Mouse (Mus musculus) adrenal gland, postnatal 36 days (tissue): ENCODE measurements around the gene Cers6. TPM values are rescaled to one million over a fixed set of nuclear protein-coding genes. Genes with fewer than 3 reads are reported as not detected.

ENCODE experiments used
- DNase-seq, 2 experiments: peaks; one replicate each; pipeline ENCODE4 v3.0.0; 2021; ENCODE audit warnings: mixed read lengths in 1 of 2
- total RNA-seq, 2 experiments: library from RNA; stranded (reverse); gene quantifications; 2 replicates each; pipeline ENCODE4 v1.2.3; 2021

The Cers6 gene
- total RNA-seq, 2 experiments from 2014 or later = 4.3 to 8.4 TPM

DNA sequence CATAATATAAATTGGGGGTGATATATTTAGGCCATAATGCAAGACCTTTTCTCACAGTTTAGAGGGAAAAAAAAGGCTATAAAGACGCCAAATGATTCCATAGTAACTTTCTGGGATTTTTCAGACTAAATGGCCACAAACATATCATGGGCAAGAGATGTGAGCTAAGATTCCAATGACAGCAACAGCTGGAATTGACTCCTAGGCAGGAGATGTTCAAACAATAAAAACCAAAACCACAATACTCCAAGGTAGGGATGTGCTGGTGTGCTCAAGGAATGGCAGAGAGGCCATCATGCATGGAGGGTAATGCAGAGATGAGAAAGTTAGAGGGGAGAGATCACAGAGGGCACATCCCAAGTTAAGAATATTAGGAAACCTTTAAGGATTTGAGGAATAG lies 257.8 kb downstream of the Cers6 start:
- DNase-seq = no peak

DNA sequence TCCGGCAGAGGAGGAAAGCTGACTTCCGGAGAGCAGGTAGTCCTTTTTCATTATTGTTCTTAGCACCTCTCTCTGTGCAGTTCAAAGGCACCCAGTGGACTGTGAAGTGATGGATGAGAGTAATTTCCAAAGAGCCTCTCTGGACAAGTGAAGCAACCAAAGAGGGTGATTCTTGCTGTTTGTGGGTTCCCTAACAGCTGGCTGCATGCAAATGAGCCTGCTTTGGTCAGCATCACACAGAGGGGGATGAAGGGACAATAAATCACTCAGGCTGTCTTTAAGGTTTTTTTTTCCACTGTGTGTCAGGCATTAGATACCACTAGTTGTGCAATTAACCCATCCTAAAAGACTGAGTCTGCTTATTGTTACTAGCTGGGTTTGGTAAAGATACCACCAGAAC lies 258.5 kb downstream of the Cers6 start:
- DNase-seq = no peak

DNA sequence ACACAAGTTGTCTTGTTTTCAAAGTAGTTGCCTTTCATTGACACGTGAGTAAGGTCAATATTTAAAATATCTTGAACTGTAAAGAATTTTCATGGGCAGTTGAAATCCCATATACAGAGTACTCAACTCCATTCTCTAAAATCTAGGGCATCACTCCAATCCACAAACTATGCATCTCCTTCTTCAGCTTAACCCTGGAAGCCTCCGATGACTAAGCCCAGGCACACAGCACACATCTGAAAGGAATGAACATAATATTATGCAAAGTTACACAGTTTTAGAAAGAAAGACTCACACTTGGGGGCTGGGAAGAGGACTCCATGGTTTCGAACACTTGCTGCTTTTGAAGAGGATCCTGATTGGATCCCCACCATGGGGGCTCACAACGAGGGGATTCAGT lies 260.4 kb downstream of the Cers6 start:
- no peak for DNase-seq

DNA sequence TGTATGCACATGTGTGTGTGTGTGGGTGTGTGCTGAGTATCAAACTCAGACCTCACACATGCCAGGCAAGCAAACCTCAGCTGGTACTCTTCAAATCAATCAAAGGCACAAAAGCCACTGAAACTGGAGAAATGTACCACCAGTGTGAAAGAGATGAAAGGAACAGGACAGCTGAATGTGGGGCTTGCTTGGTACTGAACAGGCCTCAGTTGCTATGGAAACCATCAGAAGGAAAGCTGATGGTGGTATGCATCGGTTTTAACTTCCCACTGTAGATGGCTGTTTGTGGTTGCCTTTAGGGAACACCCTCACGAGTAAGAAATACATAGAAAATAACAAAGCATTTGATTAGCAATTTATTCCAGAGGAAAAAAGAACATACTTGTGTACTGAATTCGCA lies 264.2 kb downstream of the Cers6 start:
- no peak for DNase-seq

DNA sequence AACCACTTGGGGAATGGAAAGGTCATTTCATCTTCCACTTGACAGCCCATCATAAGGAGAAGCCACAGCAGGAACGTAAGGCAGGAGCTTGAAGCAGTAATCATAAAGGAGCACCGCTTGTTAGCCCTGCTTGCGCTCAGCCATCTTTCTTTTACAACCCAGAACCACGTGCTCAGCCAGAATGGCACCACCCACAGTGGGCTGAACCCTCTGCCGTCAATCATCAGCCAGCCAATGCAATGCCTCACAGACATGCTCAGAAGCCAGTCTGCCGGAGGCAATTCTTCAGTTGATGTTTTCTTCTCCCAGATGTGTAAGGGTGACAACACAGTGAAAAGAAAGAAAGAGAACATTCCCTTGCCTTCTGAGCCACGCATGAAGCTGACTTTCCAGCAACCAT lies 267.1 kb downstream of the Cers6 start:
- no peak for DNase-seq

DNA sequence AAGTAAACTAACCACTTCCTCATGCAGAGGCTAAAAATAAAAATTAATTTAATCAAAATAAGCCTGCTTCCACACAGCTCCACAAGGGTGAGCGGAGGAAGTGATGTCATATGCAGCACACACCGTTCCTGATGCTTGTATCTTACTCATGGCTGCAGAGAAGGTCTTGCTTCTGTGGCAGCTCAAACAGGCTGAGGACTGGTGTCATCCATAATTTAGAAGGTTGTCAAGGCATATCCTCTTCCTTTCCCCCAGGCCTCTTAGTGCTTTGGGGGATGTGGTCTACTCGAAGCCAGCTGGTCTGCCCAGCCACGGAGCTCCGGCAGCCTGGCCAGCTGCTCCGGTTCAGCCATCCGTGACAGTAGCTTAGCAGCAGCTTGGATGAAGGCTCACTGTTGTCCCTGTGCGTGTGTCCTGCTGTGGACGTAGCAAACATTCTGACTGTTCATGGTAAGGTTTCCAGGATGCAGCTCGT lies 267.7 kb downstream of the Cers6 start:
- no peak for DNase-seq

DNA sequence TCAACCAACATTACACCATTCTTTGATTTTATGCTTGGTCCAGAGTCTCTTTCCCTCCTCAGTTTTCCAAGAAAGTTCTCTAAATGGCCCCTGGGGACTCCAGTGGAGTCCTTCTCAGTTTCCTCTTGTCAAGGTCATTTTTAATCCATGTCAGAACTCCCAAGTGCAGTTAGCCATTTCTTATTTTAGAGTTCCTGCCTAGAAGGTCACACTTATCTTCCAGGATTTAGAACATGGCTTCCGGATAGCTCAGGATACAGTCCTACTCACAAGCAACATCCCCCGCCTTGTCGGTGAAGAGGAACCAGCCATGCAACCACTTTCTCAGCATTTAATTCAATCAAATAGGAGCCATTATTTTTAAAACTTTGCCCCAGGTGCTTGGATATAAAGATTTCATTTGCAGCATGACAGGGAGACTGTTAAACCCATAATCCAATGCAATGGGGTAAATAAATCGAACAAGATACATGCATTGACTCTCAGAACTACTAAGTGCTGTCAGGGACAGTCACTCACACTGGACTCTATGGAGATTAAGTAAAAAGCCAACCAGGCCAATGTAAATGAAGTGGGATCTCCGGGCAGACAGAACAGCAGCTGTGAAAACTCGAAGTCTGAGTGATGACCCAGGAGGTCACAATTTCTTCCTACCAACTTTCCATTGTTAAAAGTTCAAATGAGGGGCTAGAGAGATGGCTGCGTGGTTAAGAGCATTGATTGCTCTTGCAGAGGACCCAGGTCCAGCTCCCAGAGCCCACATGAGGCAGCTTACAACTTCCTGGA lies 268.4 kb downstream of the Cers6 start:
- no peak for DNase-seq

DNA sequence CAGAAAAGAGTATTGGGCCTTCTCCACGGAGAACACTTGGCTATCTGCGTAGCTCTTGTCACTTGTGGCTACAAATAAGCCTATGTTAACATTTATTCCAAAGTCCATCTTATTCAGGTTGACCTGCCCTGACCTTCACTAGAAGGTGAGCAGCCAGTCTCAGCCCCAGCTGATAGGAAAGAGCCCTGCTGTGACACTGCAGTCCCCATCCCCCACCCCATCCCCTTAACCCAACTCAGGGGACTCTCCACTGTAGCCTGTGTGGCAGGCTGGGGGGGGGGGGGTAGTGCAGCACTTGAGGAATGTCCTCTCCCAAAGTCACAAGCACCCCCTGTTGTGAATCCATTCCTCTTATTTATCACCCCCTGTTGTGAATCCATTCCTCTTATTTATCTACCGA lies 270.8 kb downstream of the Cers6 start:
- no peak for DNase-seq

DNA sequence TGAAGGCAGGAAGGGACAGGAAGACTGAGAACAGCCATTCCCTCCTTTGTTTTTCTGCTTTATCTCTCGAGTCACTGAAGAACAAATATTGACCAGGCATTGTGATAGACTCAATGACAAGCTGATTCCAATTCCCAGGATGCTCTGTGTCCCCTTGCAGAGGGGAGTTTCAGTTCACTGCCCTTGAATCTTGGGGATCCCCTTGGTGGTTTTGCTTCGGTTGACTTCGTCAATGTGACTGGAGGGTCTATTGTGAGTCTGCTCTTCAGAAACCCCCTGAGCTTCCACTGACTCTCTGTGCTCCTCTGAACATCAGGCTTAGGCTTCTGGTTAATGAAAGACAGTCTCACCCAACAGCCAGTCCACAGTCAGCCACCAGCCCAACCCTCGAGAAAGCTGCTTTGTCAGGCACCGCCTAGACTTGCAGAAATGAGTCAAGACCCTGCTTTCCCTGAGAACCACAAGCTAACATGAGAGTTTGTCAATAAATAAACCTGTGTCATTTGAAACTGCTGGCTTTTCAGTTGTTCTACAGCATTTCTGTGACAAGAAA lies 271.3 kb downstream of the Cers6 start:
- DNase-seq = no peak

DNA sequence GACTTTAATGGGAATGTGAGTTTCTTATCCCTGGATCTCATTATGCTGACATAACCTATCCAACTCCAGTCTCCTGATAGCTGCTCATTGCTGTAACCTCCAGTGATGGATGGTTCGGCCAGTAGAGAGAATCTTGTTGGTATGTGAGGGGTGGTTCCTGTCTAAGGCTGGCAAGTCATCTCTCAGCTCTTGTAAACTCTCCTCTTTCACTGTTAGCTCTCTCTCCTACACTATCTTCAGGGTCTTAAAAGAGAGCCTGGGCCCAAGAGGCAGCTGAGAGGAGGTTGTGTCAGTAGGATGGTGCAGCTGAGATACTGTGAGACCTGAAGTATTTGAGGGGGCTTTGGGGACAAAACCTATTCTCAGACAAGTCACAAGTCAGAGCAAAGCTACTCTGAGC lies 272.9 kb downstream of the Cers6 start:
- DNase-seq = no peak

DNA sequence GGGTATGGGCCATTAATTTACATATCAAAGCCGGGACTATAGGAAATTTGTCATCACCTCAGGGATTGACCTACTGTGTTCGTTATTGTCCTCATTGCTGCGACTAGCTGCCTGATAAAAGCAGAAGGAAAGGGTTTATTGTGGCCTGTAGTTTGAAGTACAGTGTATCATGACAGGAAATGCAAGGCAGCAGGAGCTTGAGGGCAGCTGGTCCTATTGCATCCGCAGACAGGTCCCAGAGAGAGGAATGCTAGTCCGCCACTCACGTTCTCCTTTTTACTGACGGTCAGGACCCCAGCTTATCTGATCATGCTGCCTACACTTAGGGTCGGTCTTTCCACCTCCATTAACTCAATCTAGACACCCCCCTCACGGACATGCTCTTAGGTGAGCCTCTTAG lies 273.7 kb downstream of the Cers6 start:
- DNase-seq = no peak

DNA sequence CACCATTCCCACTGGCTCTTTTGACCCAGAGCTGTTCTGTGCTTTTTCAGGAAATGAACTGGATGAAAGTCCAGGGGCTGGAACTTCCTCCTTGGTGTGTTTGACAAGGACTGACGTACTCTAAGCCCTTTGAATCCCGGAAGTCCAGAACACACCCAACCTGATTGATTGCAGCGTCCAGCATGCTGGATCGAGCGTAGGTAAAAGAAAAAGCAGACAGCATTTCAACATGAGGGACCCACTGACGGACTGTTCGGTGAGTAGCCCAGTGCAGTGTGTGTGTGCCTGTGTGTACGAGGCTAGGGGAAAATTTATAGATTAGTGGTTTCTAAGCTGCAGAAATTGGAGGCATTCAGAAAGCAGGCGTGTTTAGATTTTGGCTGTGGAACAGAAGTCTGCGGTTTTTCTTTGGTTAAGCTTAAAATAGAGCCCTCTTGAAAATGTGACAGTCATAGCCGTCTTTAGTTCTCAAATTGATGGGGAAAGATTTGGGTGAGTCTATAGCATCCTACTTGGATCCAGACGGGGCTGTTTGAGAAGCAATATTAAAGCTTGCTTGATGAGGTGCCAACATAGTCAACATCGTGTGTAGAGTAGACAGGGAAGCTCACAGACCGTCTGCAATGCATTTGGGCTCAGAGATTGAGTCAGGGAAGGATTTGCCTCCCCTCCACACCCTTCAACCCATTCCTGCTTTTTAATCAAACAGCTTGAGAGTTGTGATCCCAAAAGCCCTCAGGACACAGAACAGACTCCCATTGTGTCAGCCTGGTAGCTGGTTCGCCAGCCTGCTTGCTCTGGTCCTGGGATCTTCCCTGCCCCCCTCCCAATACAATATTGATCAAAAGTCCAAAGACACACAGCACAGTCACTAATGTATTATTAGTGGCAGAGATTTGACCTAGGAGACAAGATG lies 274.7 kb downstream of the Cers6 start, which contains the start of gene Nostrin:
Gene Nostrin (plus strand): TSS at position 140 of the 916 bp plus-strand sequence.
- DNase-seq = peak; percentile 14 to 37

DNA sequence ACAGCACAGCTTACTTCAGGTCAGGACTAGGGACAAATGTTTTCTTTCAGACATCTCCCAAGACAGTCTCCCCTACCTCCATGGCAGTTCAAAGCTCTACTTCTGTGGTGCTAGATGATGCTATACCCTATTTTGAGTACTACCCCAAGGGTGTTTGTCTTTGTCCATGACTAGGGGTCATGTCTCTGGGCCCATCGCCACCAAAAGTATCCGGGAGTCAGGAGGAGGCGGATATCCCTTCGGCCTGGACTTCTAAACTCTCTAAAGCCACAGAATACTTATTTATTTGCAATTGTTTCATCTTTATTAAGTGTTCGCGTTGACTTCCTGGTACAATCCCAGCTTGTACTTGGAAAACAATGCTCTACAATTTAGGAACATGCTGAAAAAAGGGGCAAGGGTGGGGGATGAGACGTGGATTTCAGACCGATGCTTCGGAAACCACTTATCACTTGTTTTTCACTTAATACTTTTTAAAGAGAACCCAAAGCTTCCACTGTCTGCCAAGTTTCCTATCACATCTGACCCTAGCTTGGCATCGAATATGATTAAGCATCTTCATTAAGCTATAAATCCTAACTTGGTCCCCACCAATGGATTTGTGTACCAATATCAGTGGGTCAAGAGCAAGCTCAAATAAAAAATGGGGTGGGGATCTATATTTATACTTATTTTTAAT lies 276.3 kb downstream of the Cers6 start:
- DNase-seq = peak; percentile 26 to 37

DNA sequence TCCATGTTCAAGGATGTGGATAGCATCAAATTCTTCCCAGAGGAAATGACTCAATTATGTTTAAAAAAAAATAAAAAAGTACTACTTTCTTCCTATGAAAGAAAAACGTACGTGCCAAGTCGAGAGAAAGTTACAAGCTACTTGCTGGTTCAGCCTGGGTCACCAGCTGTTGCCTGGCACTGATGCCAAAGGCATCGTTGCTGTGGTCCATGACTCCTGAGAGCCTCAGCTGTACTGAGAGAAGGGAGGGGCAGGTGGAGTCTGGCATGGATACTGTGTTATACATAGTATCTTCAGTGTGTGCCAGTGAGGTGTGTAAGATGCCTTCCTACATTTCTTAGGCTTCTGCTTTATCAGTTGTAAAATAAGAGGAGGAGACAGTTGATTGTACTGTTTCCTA lies 277.5 kb downstream of the Cers6 start:
- DNase-seq = no peak

DNA sequence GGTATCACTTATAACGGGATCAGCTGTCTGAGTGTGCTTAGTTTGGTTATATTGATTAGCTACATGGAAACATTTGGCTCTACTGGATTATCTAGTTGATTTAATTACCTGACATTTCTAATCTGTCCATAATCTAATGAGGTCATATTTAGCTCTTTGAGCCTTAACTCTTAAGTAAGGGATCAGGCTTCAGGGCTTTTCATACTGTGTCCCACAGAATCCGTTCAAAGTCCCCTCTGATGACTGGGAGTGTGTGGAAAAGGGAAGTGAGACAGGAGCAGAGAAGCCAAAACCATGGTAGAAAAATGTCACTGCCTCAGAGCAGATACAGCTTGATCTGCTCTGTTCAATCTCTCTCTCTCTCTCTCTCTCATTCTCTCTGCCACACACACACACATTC lies 279.0 kb downstream of the Cers6 start:
- no peak for DNase-seq

DNA sequence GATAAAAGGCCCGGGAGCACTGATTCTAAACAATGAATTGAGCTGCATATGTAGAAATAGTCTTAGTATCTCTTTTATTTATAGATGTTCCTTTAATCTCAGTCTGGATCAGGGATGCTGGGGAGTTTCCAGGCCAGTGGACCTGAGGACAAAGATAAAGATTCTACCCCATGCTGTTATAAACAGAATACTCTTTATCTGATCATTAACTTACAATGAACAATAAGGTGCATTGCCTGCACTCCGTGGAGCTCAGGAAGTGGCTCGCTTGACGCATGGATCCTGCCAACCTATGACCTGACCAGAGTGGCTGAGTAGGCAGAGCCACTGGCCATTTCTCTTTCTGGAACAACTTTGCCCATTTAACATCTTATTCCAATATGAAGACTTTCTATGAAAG lies 279.6 kb downstream of the Cers6 start:
- no peak for DNase-seq

DNA sequence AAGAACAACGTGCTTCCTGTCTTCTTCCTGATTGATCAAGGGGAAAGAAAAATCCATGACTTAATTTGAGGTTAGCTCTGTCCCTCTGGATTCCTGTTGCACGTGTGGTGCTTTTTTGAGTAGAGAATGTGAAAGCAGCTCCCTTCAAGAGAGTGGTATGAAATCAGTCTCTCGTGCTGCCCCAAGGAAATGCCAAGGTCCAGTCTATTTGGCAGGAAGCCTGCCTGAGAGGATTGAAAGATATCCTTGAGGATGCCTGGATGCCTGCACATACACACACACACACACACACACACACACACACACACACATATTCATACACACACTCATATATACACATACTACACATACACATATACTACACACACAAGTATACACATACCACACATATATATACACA lies 287.4 kb downstream of the Cers6 start:
- peak; percentile 37 to 57 for DNase-seq

DNA sequence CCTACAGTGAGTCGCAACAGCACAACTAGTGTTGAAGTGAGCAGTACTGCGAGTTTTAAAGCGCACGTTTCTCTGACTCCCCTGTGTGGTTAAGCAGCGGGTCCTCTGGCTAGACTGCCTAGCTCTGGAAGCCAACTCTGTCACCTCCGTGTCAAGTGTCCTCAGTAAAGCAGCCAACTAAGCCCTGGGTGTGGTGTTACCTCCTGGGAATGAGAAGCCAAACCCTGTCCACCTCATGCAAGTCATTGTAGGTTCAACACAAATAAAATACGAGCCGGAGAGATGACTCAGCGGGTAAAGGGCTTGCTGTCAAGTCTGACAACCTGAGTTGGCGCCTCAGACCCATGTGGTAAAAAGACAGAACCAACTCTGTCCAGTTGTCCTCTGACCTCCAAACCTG lies 287.9 kb downstream of the Cers6 start:
- no peak for DNase-seq

DNA sequence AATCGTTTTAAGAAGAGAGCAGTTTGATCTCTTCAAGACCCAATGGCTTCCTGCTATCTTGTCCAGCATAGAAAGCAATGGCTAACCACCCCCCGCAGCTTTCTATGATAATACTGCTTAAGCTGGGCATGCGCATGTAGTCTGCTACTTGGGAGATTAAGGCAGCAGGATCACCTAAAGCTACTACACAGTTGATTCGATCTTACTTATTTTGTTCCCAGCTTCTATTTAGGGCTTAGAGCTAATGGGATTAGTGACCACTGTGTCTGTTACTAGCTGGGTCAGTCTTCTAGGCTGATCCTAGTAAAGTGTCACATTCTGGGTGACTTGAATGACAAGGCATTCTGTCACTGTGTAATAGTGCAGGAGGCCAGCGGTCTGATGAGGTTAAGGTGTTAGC lies 289.6 kb downstream of the Cers6 start:
- DNase-seq = no peak

DNA sequence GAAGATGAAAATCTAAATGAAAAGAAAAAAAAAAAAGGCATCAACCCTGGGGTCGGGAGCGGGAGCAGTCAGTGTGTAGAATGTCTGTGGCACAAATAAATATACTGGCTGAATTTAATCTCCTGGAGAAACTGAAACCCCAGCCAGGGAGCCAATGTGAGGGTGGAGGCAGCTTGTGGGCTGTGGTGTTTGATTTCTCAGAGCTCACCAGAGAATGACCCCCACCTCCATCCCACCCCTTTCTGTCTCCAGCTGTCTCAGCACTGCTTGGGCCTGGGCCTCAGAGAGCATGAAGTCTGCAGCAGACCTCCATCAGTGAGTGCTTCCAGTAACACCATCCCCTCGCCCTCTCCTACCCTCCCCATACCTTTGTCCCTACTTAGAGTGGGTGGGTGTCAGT lies 294.6 kb downstream of the Cers6 start:
- no peak for DNase-seq

DNA sequence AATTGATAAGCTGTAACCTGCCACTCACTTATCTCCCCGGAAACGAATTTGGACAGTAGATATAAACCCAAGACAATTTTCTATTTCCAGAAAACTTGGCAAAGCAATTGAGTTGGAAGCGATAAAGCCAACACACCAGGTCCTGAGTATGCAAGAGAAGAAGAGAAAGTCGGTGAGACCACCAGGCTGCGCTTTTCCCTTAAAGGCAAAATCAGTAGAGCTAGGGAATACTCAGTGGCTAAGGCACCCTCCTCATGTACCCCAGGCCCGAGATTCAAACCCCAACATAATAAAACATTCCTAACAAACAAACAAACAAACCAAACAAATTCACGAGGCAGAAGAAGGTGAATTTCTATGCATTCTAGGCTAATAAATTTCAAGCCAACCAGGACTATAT lies 295.0 kb downstream of the Cers6 start:
- no peak for DNase-seq

DNA sequence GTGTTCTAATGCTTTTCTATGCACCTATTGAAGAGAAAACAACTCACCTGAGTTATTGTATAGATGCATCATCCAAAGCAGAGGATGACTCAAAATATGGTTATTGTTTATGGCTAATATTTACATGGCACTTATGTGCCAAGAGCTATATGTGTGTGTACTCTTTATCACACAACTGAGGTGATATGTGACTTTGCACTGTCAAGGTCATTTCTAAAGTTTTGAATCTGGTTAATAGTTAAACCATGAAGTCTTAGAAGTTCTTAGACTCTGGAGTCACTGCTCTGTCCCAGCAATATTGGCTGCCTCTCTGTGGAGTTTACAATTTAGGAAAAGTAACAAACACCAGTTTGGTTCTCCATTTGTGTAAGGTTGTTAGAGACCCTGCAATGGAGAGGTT lies 297.7 kb downstream of the Cers6 start:
- DNase-seq = no peak
